Mouse (Mus musculus): Measurements from ENCODE around the gene Tbc1d5.

GRCm38 (mm10) chr17:50922308-50922707 is 256.8 kb downstream of the Tbc1d5 start:
- TF ChIP-seq CTCF (IDR thresholded peaks at IDR 0.05; ENCODE audit: control insufficient read depth, insufficient read depth, insufficient replicate concordance, low read depth, low read length) (no peak), POLR2A (IDR thresholded peaks at IDR 0.05; ENCODE audit: control insufficient read depth, low read depth, low read length) (no peak)

Measured in testis, adult 2 months (tissue).